Mouse (Mus musculus) spleen, embryonic (tissue): ENCODE results near the gene Aox4.

Experiments
- CTCF ChIA-PET: fragments of 350-600 bp; sonication (Branson Sonifier 250); formaldehyde crosslinking; loops from one replicate; lab custom pipeline; 2022; lab: Charles Lee

Aox4 gene

GRCm38 (mm10) chr1:58210203-58210602 is at the start of gene Aox4:
Gene Aox4 (plus strand): TSS chr1:58210397.
- CTCF ChIA-PET: no interaction called here

- CTCF ChIA-PET: no interaction called here
Observed at GRCm38 (mm10) chr1:58169893-58170292, 40.3 kb upstream of the Aox4 start.

GRCm38 (mm10) chr1:58188514-58189175 is 21.6 kb upstream of the Aox4 start:
- CTCF ChIA-PET: no interaction called here

GRCm38 (mm10) chr1:58194317-58194716 is 15.9 kb upstream of the Aox4 start:
- CTCF ChIA-PET: no interaction called here

DNA sequence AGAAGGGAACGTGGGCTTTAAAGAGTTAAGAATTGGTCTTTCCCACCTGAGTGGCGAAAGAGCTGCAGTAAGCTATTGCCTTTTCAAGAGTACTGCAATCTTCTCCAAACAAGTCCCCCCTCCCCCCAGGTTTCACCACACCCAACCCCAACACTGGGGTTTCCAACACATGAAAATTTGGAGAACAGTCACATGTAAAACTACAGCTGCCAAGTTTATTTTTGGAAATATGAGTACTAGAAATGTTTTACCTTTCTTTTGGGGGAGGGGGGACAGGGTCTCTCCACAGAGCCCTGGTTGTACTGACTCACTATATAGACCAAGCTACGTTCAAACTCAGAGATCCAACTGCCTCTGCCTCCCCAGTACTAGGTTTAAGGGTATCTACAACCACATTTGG is 15.2 kb upstream of the Aox4 start:
- CTCF ChIA-PET: no interaction called here

DNA sequence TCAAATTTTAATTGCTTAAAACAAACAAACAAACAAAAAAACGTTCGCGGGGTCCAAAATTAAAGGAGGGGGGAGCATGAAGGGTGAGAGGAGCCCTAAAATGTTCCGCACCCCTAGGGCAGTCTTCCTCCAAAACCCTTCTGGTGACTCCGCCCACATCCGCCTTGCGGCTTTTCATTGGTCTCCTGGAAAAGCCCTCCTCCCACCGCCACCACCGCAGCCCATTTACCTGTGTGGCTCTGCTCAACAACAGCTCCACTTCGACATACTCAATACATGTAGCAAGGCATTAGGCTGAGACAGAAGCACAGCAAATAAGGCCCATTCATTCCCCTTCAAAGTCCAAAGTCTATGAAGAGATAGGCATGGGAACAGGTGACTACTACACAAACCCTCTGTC is 14.7 kb upstream of the Aox4 start:
- CTCF ChIA-PET: no interaction called here

DNA sequence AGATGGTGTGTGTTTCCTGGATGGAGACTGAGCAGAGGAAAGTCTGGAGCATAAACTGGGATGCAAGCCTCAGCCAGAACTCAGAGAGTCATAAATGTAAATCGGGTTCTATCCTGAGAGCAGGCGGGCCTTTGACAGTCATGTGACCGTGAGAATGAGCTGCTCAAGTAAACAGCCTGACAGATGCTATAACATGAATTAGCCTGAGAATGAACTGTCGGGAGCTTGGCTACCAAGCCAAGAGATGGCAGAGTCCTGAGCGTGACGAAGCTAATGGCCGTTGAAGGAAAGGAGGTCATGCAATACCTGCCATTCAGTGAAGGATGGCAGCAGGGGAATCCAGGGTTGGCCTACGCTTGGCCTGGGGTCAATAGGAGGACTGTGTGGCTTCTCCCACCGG is 13.2 kb upstream of the Aox4 start:
- CTCF ChIA-PET: no interaction called here

GRCm38 (mm10) chr1:58198386-58198785 is 11.8 kb upstream of the Aox4 start:
- CTCF ChIA-PET: no interaction called here

DNA sequence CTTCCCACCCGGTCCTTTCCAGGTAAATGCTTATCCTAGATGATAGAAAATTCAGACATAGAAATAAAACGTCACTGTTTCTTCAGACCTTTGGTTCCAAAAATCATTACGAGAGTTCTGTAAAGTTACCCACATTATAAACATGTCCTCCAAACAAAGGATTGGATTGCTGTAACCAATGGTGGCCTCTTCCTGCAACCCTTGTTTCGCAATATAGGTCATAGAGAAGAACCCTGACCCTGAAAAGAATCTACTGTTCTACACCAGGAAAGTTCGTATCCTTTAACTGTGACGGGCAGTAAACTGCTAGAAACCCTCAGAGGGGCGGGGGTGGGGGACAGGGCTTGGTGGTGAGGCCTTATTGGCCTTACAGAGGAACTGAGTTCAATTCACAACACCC is 2.6 kb downstream of the Aox4 start:
- CTCF ChIA-PET: no interaction called here

- CTCF ChIA-PET: no interaction called here
Observed at GRCm38 (mm10) chr1:58213838-58214237, 3.6 kb downstream of the Aox4 start.

DNA sequence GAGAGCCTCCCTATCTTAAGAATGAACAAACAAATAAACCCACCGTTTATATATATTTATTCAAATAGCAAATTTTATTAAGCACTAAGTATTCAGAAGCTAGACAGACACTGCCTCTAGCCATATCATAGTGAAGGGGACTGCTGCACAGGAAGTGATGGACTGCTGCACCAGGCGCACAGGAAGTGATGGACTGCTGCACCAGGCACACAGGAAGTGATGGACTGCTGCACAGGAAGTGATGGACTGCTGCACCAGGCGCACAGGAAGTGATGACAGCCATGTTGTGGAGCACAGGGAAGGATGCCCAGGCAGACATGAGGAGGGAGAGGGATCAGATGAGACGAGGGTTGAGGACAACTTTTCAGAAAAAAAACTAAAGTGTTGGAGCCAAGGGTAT is 5.2 kb downstream of the Aox4 start:
- CTCF ChIA-PET: interaction anchor here (0.6 kb wide), 1 partner anchor 45 kb away, joined by 3 read pairs; no protein-coding TSS in a partner anchor

GRCm38 (mm10) chr1:58215956-58216532 is 5.8 kb downstream of the Aox4 start:
- CTCF ChIA-PET: no interaction called here

GRCm38 (mm10) chr1:58221070-58221469 is 10.9 kb downstream of the Aox4 start:
- CTCF ChIA-PET: no interaction called here

GRCm38 (mm10) chr1:58221879-58222278 is 11.7 kb downstream of the Aox4 start:
- CTCF ChIA-PET: no interaction called here

GRCm38 (mm10) chr1:58228086-58228485 is 17.9 kb downstream of the Aox4 start:
- CTCF ChIA-PET: no interaction called here

DNA sequence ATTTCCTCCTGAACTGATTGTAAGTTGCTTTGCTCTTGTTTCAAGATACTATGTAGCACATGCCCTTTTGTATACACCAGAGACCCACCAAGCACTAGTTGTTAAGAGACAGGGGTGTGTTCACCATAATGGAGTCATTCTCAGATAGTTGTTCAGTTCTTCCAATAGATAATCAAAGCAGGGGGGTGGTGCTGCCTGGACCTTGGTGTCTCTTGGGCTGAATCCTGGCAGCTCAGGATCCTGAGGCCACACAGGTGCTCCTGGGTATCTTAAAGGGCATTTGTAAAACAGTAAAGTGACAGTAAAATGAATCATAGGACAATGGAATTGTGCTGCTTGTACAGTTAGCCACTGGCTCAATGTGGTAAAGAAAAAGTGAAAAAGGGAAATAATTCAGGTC is 18.7 kb downstream of the Aox4 start:
- CTCF ChIA-PET: no interaction called here

DNA sequence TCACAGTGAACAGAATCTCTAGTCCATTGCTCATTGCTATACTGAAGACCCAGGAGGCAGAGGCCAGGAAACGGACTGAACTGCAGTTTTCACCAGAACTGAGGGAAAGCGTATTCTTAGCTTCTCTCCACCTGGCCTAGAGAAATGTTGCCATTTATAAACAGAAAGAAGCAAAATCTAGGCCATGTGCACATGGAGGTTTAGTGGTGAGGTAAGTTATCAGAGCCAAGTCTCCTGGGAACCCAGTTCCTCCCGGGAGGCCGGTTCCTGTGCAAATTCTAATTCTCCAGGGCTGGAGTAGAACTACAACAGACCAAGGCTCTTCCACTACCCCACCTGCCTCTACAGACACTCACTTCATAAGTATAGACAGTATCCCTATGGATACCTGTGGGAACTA is 19.6 kb downstream of the Aox4 start:
- CTCF ChIA-PET: no interaction called here

- CTCF ChIA-PET: no interaction called here
Observed at GRCm38 (mm10) chr1:58230542-58230941, 20.3 kb downstream of the Aox4 start.

- CTCF ChIA-PET: no interaction called here
Observed at GRCm38 (mm10) chr1:58235405-58235804, 25.2 kb downstream of the Aox4 start.

- CTCF ChIA-PET: no interaction called here
Observed at GRCm38 (mm10) chr1:58237527-58238299, 27.5 kb downstream of the Aox4 start.

- CTCF ChIA-PET: no interaction called here
Observed at GRCm38 (mm10) chr1:58238440-58238839, 28.2 kb downstream of the Aox4 start.

DNA sequence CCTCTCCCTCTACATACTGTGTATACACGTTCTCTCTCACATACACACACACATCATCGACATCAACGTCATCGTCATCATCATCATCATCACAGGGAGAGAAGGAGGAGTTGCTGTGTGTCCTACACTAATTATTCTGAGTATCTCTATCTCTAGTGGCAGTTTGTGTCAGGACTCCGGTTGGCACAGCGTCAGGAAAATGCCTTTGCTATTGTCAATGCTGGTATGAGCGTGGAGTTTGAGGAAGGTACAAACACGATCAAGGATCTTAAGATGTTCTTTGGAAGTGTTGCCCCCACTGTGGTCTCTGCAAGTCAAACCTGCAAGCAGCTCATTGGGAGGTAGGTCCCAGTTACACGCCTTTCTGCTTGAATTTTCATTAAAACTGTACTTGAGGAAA is 28.8 kb downstream of the Aox4 start:
- CTCF ChIA-PET: no interaction called here

DNA sequence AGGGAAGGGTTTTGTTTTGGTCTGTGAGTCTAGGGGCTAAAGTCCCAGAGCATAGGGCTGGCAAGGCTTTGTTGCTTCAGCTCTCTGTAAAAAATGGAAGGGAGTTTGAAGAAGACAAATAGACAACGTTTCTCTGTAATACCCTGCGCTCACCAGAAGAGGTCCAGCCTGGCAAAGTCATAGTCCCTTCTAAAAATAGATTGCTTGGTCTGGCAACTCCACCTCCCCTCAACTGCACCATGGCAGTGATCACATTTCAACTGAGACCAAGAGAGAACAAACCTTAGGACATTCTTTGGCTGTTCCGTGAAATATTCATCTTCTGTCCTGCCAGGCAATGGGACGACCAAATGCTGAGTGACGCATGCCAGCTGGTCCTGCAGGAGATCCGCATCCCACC is 30.1 kb downstream of the Aox4 start:
- CTCF ChIA-PET: no interaction called here
